Mouse (Mus musculus) liver, embryonic 14.5 days (tissue): Measurements from ENCODE around the gene Mfsd4a.

ENCODE experiments used
- CTCF ChIP-seq: IDR thresholded peaks from 2 replicates; pipeline ENCODE4 v1.5.1; 2016; ENCODE audit warnings: antibody characterized with exemption, low read depth, control low read depth
- EP300 ChIP-seq: IDR thresholded peaks from 2 replicates; pipeline ENCODE4 v1.6.1; 2016; ENCODE audit warnings: antibody characterized with exemption, low read depth

GRCm38 (mm10) chr1:132038753-132039152, 29.1 kb downstream of the Mfsd4a start:
- TF ChIP-seq EP300 (no peak), CTCF (no peak)
